Mouse (Mus musculus): ENCODE data around the gene Sun3. TPM values are rescaled to one million over a fixed set of nuclear protein-coding genes. Genes with fewer than 3 reads are reported as not detected.

Sun3 gene
- polyA plus RNA-seq, 1 experiment: not detected

- no peak for DNase-seq (ENCODE audit: low read depth)
Measured at GRCm38 (mm10) chr11:8983237-8983861, 65.4 kb downstream of the Sun3 start.

- no peak for DNase-seq (ENCODE audit: low read depth)
Measured at GRCm38 (mm10) chr11:8978154-8978553, 70.6 kb downstream of the Sun3 start.

- DNase-seq (ENCODE audit: low read depth): no peak
Measured at GRCm38 (mm10) chr11:8973166-8973565, 75.6 kb downstream of the Sun3 start, which contains the start of gene Pkd1l1. Gene Pkd1l1, minus strand, starts transcription at chr11:8973266.

GRCm38 (mm10) chr11:8972093-8972492 is 76.7 kb downstream of the Sun3 start:
- DNase-seq (ENCODE audit: low read depth): no peak

- no peak for DNase-seq (ENCODE audit: low read depth)
Measured at GRCm38 (mm10) chr11:8970509-8970908, 78.3 kb downstream of the Sun3 start.

GRCm38 (mm10) chr11:8968094-8968493 is 80.7 kb downstream of the Sun3 start:
- DNase-seq (ENCODE audit: low read depth): no peak

Other genes with a start within 250 kb of the Sun3 start
- gene Pkd1l1, start 75.7 kb downstream of the Sun3 start, polyA plus RNA-seq (2012; rRNA removed): 0.07 and 3.4 TPM in 2 replicates
- gene Hus1, start 37.8 kb downstream of the Sun3 start, polyA plus RNA-seq (2012; rRNA removed): 6.1 and 6.8 TPM in 2 replicates
- 0.93 and 1.9 TPM in 2 replicates for gene Gm11992, start 397 bp downstream of the Sun3 start, polyA plus RNA-seq (2012; rRNA removed)
- 6.7 and 8.5 TPM in 2 replicates for gene Upp1, start 69.1 kb upstream of the Sun3 start, polyA plus RNA-seq (2012; rRNA removed)
- under 0.01 and 0.04 TPM in 2 replicates for gene Abca13, start 143.0 kb upstream of the Sun3 start, polyA plus RNA-seq (2012; rRNA removed)